Mouse (Mus musculus): ENCODE results near the gene Svip.

GRCm38 (mm10) chr7:52005511-52006295, at the start of gene Svip:
- no peak for TF ChIP-seq MAFK (IDR thresholded peaks at IDR 0.05; ENCODE audit: insufficient read depth, low read depth, low read length)
- TF ChIP-seq ZC3H11A (IDR thresholded peaks at IDR 0.05; ENCODE audit: borderline replicate concordance, low read depth, low read length) = no peak
- TF ChIP-seq HCFC1 (IDR thresholded peaks at IDR 0.05; ENCODE audit: borderline replicate concordance, insufficient read depth, low read length) = no peak

Data from ES-E14 (cell line).